Mouse (Mus musculus): Measurements from ENCODE around the gene Zfp800. TPM values are rescaled to one million over a fixed set of nuclear protein-coding genes. Genes with fewer than 3 reads are reported as not detected.

Gene Zfp800
- polyA plus RNA-seq, 1 experiment from 2014 or later, result 12.7 TPM

DNA sequence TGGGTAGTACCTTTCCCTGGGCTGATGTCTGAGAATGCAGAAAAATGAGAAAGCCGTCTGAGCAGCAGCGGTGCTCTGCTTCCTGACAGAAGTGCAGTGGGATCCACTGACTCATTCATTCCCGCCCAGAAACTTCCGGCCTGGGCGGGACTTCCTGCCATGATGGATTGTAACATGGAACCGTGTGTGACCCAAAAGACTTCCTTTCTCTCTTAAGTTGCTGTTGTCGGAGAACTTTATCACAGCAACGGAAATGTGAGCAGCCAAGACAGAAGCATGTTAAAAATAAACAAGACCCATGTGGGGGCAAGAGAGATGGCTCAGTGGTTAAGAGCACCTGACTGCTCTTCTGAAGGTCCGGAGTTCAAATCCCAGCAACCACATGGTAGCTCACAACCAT, 12.2 kb upstream of the Zfp800 start:
- H3K4me2 ChIP-seq (ENCODE audit: low read depth, low read length), result no peak overlapping the region
- no peaks in the 10 kb centered on the region for H3K4me1 ChIP-seq (ENCODE audit: control insufficient read depth, insufficient read depth, low read length)
- WGBS, result 57% methylated on average over 9 of the region's 9 CpGs
- no peaks in the 10 kb centered on the region for H3K9me3 ChIP-seq (replicated peaks; ENCODE audit: control insufficient read depth, low read length)
- peak; percentile 28; the same call in 1 of the 2 replicates for ATAC-seq (replicated peaks; ENCODE audit: extremely low read depth, insufficient read depth, low FRiP score)
- H3K36me3 ChIP-seq (ENCODE audit: control insufficient read depth, insufficient read depth), result peaks cover under 1% of the 10 kb centered on the region
- H3K27ac ChIP-seq (ENCODE audit: low read length), result no peak overlapping the region
- H3K27me3 ChIP-seq (ENCODE audit: control insufficient read depth, insufficient read depth, low read length), result no peaks in the 10 kb centered on the region
- H3K9ac ChIP-seq (ENCODE audit: low read length), result no peak overlapping the region
- no peak overlapping the region for H3K4me3 ChIP-seq (ENCODE audit: low read length)

DNA sequence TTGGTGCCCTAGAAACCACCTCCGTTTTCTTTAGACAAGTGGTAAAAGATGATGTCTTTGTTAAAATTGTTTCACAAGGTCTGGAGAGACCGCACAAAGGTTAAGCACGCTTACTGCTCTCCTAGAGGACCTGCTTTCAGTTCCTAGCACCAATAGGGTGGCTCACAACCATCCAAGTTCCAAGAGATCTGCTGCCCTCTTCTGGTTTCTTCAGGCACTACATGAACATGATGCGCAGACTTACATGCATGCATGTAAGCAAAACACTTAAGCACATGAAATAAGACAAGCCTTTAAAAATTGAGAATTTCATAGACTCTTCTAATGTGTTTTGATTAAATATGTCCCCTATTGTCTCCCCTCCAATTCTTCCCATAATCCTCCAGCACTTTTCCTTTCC, 2.0 kb upstream of the Zfp800 start:
- no peak for ATAC-seq (replicated peaks; ENCODE audit: extremely low read depth, insufficient read depth, low FRiP score)
- Histone ChIP-seq H3K4me3 (ENCODE audit: low read length) (no peak overlapping the region), H3K36me3 (ENCODE audit: control insufficient read depth, insufficient read depth) (no peaks in the 10 kb centered on the region), H3K4me1 (ENCODE audit: control insufficient read depth, insufficient read depth, low read length) (peaks cover 7% of the 10 kb centered on the region; the same call in 1 of the 2 replicates), H3K9me3 (replicated peaks; ENCODE audit: control insufficient read depth, low read length) (peaks cover 12% of the 10 kb centered on the region), H3K27me3 (ENCODE audit: control insufficient read depth, insufficient read depth, low read length) (peaks cover 15% of the 10 kb centered on the region), H3K4me2 (ENCODE audit: low read depth, low read length) (no peak overlapping the region), H3K27ac (ENCODE audit: low read length) (no peak overlapping the region), H3K9ac (ENCODE audit: low read length) (no peak overlapping the region)
- WGBS, result 83% methylated on average over 4 of the region's 4 CpGs

DNA sequence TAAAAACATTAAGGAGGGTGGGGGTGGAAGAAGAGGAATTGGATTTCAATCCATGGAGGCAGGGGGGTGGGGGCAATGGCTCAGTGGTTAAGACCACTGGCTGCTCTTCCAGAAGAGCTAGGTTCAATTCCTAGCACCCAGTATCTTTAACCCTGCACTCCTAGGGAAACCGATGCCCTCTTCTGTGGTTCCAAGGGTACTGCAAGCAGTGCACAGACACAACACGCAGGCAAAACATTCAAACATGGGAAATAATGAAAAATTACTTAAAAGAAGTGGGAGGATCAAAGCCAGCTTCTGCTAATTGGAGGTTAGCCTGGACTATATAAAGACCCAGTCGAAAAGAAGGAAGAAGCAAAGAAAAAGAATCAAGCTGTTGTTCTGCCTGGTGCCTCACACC, 921 bp upstream of the Zfp800 start:
- no peak overlapping the region for H3K4me3 ChIP-seq (ENCODE audit: low read length)
- no peak overlapping the region for H3K27ac ChIP-seq (ENCODE audit: low read length)
- H3K9me3 ChIP-seq (replicated peaks; ENCODE audit: control insufficient read depth, low read length), result peaks cover 10% of the 10 kb centered on the region
- no peak for ATAC-seq (replicated peaks; ENCODE audit: extremely low read depth, insufficient read depth, low FRiP score)
- peaks cover 15% of the 10 kb centered on the region for H3K27me3 ChIP-seq (ENCODE audit: control insufficient read depth, insufficient read depth, low read length)
- WGBS, result 74% methylated on average over 3 of the region's 3 CpGs
- no peak overlapping the region for H3K4me2 ChIP-seq (ENCODE audit: low read depth, low read length)
- peaks cover 7% of the 10 kb centered on the region; the same call in 1 of the 2 replicates for H3K4me1 ChIP-seq (ENCODE audit: control insufficient read depth, insufficient read depth, low read length)
- H3K9ac ChIP-seq (ENCODE audit: low read length), result no peak overlapping the region
- no peaks in the 10 kb centered on the region for H3K36me3 ChIP-seq (ENCODE audit: control insufficient read depth, insufficient read depth)

DNA sequence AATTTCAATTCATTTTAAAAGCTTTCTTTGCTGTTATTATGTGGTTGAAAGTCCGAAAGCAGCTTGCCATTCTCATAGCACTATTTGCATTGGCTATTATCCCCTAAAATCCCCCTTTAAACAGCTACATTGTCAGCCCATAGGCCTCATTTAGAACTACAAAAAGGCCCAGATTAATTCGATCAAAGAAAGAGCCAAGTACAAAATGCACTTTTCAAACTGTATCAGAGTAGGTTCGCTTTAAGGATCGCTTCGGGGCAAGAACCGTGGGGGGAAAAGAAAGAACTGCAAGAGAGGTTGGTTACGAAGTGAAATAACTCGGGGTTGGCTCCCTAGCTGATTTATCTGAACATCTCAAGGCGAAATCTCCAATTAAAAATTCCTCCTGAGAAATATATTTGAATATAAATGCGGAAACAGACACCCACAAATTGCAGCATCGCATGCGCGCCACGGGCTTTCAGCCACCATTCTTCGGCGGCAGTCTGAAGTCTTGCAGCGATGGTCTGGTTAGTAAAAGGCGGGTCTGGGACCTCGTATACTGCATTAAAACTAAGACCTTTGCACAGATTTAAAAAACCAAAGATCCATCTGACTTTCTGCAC, 850 bp downstream of the Zfp800 start:
- H3K36me3 ChIP-seq (ENCODE audit: control insufficient read depth, insufficient read depth), result no peaks in the 10 kb centered on the region
- peaks cover 7% of the 10 kb centered on the region; the same call in 1 of the 2 replicates for H3K4me1 ChIP-seq (ENCODE audit: control insufficient read depth, insufficient read depth, low read length)
- peaks cover 15% of the 10 kb centered on the region for H3K27me3 ChIP-seq (ENCODE audit: control insufficient read depth, insufficient read depth, low read length)
- ATAC-seq (replicated peaks; ENCODE audit: extremely low read depth, insufficient read depth, low FRiP score), result no peak
- peak overlapping the region; percentile 49 for H3K9ac ChIP-seq (ENCODE audit: low read length)
- H3K9me3 ChIP-seq (replicated peaks; ENCODE audit: control insufficient read depth, low read length), result peaks cover 9% of the 10 kb centered on the region
- 4% methylated on average over 19 of the region's 19 CpGs for WGBS
- H3K4me3 ChIP-seq (ENCODE audit: low read length), result peak overlapping the region; percentile 62
- no peak overlapping the region for H3K27ac ChIP-seq (ENCODE audit: low read length)
- peak overlapping the region; percentile 96 for H3K4me2 ChIP-seq (ENCODE audit: low read depth, low read length)

DNA sequence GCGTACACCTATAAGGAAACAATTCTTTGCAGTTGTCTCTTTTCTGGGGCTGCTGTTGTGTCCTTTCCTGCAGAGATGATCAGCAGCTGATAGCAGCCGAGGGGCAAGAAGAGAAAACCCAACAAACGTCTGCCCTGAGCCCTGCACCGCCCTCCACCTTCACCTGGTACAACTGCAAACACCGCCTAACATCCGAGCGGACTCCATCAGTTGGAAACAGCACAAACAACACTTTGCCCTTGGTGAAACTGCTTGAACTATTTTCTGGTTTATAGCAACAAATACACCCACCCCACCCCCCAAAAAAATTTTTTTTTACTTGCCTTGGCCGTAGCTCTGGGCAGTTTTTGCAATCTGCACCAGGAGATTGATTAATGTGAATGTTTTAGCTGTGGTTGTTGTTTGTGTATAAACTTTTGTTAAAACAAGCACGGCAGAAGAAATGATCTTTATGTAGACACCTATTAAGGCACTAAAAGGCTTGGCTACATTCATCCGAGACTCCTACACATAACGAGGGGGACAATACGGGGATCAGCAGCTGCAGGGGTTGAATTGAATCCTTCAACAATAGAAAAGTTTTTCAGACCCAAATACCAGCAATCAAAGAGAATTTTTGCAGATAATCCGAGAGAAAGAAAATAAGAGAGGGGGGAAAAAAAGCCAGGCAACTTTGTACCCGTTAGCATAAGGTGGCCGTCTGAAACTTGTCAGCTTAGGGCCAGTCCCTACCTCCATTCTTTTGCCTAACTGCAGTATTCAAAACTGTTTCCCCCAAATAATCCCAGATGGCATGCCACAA, 1.6 kb downstream of the Zfp800 start:
- H3K9ac ChIP-seq (ENCODE audit: low read length), result no peak overlapping the region
- peaks cover 15% of the 10 kb centered on the region for H3K27me3 ChIP-seq (ENCODE audit: control insufficient read depth, insufficient read depth, low read length)
- H3K4me3 ChIP-seq (ENCODE audit: low read length), result peak overlapping the region; percentile 62
- H3K36me3 ChIP-seq (ENCODE audit: control insufficient read depth, insufficient read depth), result no peaks in the 10 kb centered on the region
- peaks cover 7% of the 10 kb centered on the region; the same call in 1 of the 2 replicates for H3K4me1 ChIP-seq (ENCODE audit: control insufficient read depth, insufficient read depth, low read length)
- peak overlapping the region; percentile 96 for H3K4me2 ChIP-seq (ENCODE audit: low read depth, low read length)
- no peak for ATAC-seq (replicated peaks; ENCODE audit: extremely low read depth, insufficient read depth, low FRiP score)
- H3K27ac ChIP-seq (ENCODE audit: low read length), result no peak overlapping the region
- 40% methylated on average over 15 of the region's 15 CpGs for WGBS
- H3K9me3 ChIP-seq (replicated peaks; ENCODE audit: control insufficient read depth, low read length), result peaks cover 9% of the 10 kb centered on the region

DNA sequence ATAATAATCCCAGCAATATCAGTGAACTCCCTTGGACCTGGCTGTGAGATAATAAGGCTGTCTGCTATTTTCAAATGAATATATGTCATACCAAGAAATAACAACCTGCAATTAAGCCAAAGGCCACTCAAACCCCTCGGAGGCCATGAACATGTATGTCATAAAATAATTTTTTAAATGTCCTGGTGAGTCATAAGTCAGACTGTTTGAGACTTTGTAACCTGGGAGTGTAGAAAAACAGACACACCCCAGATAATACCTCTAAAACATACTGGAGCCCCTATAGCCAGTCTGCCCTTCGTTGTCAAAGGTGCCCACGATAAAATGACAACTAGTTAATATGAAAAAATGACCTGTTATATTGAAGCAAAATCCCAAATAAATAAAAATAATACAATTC, 8.8 kb downstream of the Zfp800 start:
- 84% methylated on average over 3 of the region's 3 CpGs for WGBS
- H3K36me3 ChIP-seq (ENCODE audit: control insufficient read depth, insufficient read depth), result no peaks in the 10 kb centered on the region
- H3K27ac ChIP-seq (ENCODE audit: low read length), result no peak overlapping the region
- no peak overlapping the region for H3K9ac ChIP-seq (ENCODE audit: low read length)
- ATAC-seq (replicated peaks; ENCODE audit: extremely low read depth, insufficient read depth, low FRiP score), result no peak
- H3K4me1 ChIP-seq (ENCODE audit: control insufficient read depth, insufficient read depth, low read length), result no peaks in the 10 kb centered on the region
- H3K27me3 ChIP-seq (ENCODE audit: control insufficient read depth, insufficient read depth, low read length), result no peaks in the 10 kb centered on the region
- no peak overlapping the region for H3K4me3 ChIP-seq (ENCODE audit: low read length)
- no peaks in the 10 kb centered on the region for H3K9me3 ChIP-seq (replicated peaks; ENCODE audit: control insufficient read depth, low read length)
- H3K4me2 ChIP-seq (ENCODE audit: low read depth, low read length), result no peak overlapping the region

DNA sequence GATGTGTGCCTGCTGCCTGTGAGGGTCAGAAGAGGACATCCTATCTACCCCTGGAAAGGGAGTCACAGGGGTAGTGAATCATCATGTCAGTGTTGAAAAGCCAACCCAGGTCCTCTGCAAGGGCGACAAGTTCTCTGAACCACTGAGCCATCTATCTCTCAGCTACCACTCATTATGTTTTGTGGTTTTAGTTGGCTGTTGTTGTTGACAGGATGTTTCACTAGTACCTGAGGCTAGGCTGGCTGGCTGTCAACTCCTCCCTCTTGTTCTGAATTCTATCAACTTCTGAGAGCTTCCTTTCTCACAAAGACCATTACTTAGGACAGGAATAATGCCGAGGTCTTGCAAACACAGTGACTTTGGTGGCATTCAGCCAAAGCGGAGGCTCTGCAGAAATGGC, 12.6 kb downstream of the Zfp800 start:
- Histone ChIP-seq H3K36me3 (ENCODE audit: control insufficient read depth, insufficient read depth) (no peaks in the 10 kb centered on the region), H3K9ac (ENCODE audit: low read length) (no peak overlapping the region), H3K4me3 (ENCODE audit: low read length) (no peak overlapping the region), H3K9me3 (replicated peaks; ENCODE audit: control insufficient read depth, low read length) (no peaks in the 10 kb centered on the region), H3K27ac (ENCODE audit: low read length) (no peak overlapping the region), H3K27me3 (ENCODE audit: control insufficient read depth, insufficient read depth, low read length) (no peaks in the 10 kb centered on the region), H3K4me1 (ENCODE audit: control insufficient read depth, insufficient read depth, low read length) (no peaks in the 10 kb centered on the region), H3K4me2 (ENCODE audit: low read depth, low read length) (no peak overlapping the region)
- WGBS, result 60% methylated on average over 3 of the region's 3 CpGs
- ATAC-seq (replicated peaks; ENCODE audit: extremely low read depth, insufficient read depth, low FRiP score), result no peak

DNA sequence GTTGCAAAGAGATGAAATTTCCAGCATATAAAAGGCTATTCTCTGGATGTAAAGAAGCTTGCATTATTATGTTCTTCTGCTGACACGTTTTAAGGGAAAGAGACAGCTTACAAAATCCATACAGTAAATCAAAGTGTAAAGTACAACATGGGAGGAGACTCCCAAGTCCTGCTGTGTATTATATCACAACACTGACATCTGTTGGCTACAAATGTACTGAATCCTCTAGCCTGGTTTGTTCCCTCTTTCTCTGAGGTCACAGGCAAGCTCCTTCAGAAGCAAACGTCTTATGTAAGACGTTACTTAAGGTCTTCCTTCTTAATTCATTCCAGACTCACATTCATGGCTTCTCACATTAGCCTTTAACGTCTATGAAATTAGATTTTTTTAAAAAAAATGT, 15.8 kb downstream of the Zfp800 start:
- H3K27ac ChIP-seq (ENCODE audit: low read length), result no peak overlapping the region
- no peak for ATAC-seq (replicated peaks; ENCODE audit: extremely low read depth, insufficient read depth, low FRiP score)

DNA sequence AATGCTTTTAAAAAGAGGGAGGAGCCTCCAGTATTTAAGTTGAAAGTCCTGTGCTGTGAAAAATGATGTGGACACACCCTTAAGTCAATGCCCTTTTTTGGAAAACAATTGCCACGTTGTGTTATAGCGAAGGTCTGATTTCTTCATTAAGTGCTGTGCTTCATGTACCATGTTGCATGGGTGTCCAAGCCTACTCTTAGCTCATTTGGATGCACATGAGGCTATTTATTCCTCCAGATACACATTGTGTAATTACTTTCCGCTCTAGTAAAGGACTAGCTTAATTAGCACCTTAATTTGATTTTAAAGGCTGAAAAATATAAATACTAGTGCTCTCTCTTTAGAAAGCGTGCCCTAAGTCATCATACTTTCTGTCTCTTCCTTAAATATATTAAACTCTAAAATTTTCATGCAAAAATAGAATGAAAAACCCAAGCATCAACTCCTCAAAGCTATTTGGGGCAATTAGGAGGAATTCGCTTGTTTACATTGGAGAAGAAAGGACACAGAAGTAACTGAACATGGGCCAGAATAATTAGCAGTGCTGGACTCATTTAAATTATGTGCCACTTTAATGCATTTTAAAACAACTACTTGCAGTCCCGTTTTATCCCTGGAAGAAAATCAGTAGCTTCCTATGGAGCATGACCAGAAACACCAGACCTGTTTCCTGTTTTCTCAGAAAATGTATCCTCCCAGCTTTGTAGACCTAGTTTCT, 27.7 kb downstream of the Zfp800 start:
- Histone ChIP-seq H3K27me3 (ENCODE audit: control insufficient read depth, insufficient read depth, low read length) (no peaks in the 10 kb centered on the region), H3K36me3 (ENCODE audit: control insufficient read depth, insufficient read depth) (no peaks in the 10 kb centered on the region), H3K4me3 (ENCODE audit: low read length) (no peak overlapping the region), H3K9me3 (replicated peaks; ENCODE audit: control insufficient read depth, low read length) (no peaks in the 10 kb centered on the region), H3K4me2 (ENCODE audit: low read depth, low read length) (no peak overlapping the region), H3K27ac (ENCODE audit: low read length) (no peak overlapping the region), H3K9ac (ENCODE audit: low read length) (no peak overlapping the region), H3K4me1 (ENCODE audit: control insufficient read depth, insufficient read depth, low read length) (no peaks in the 10 kb centered on the region)
- ATAC-seq (replicated peaks; ENCODE audit: extremely low read depth, insufficient read depth, low FRiP score), result no peak
- 75% methylated on average over 6 of the region's 6 CpGs for WGBS

More for the DNA sequence above, 15.8 kb downstream of the Zfp800 start:
- 52% methylated on average over 4 of the region's 4 CpGs for WGBS
- no peak overlapping the region for H3K9ac ChIP-seq (ENCODE audit: low read length)
- no peaks in the 10 kb centered on the region for H3K36me3 ChIP-seq (ENCODE audit: control insufficient read depth, insufficient read depth)
- H3K27me3 ChIP-seq (ENCODE audit: control insufficient read depth, insufficient read depth, low read length), result no peaks in the 10 kb centered on the region
- H3K4me1 ChIP-seq (ENCODE audit: control insufficient read depth, insufficient read depth, low read length), result no peaks in the 10 kb centered on the region
- H3K4me2 ChIP-seq (ENCODE audit: low read depth, low read length), result no peak overlapping the region
- H3K4me3 ChIP-seq (ENCODE audit: low read length), result no peak overlapping the region
- no peaks in the 10 kb centered on the region for H3K9me3 ChIP-seq (replicated peaks; ENCODE audit: control insufficient read depth, low read length)

Data from heart, embryonic 16.5 days (tissue).